Mouse (Mus musculus): ENCODE measurements around the gene Khdc1c. TPM values are rescaled to one million over a fixed set of nuclear protein-coding genes. Genes with fewer than 3 reads are reported as not detected.
A peak's percentile ranks its signal among the peaks of the same experiment; 100 is the strongest.

Khdc1c gene
- polyA plus RNA-seq, 1 experiment from 2014 or later, result not detected

DNA sequence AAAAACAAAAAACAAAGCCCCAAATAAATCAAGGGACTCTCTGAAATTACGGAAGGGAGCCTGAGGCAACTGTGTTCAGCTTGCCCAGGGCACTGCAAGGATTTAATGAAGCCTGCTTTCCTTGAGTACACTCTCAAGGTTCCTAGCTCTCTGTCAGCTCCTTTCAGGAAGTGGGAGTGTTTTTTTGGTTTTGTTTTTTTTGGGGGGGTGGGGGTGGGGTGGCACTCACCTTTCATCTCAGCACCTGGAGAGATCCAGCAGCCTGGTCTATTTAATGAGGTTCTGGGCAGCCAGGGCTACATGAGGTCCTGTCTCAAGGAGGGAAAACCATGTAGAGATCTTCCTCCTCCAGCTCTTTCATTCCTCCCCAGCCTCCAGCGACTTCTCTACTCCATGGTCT is 18.8 kb upstream of the Khdc1c start, which contains the start of gene Khdc1a:
Khdc1a (plus strand) TSS at position 301 of the 400 bp plus-strand sequence.
- H3K27ac ChIP-seq, result no peak within 1 kb of the TSS
- no peak within 1 kb of the TSS for H3K4me2 ChIP-seq
- 49% methylated on average over 2 of the region's 2 CpGs for WGBS (ENCODE audit: insufficient replicate concordance)
- no peak for ATAC-seq (ENCODE audit: low read depth)
- no peaks in the 10 kb centered on the region for H3K4me1 ChIP-seq (replicated peaks)
- no peak within 1 kb of the TSS for H3K9ac ChIP-seq
- H3K36me3 ChIP-seq, result no peaks in the 10 kb centered on the region
- no peaks in the 10 kb centered on the region for H3K27me3 ChIP-seq
- no peak for DNase-seq
- no peak within 1 kb of the TSS for H3K4me3 ChIP-seq (replicated peaks)
- no peaks in the 10 kb centered on the region for H3K9me3 ChIP-seq (replicated peaks)

DNA sequence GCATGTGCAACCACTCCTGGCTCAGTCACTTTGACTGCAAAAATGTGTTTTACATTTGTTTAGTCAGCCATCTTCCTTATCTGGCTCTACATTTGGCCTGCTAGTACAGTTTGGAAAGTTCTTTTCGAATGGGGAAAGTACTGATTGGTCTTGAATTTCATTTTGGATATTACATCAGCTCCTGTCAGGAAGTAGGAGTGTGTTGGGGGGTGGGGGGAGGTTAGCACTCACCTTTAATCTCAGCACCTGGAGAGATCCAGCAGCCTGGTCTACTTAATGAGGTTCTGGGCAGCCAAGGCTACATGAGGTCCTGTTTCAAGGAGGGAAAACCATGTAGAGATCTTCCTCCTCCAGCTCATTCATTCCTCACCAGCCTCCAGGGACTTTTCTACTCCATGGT is 15.1 kb downstream of the Khdc1c start, which contains the start of gene Khdc1b:
Khdc1b (plus strand) TSS at position 301 of the 400 bp plus-strand sequence.
- Histone ChIP-seq H3K27ac (no peak within 1 kb of the TSS), H3K27me3 (no peaks in the 10 kb centered on the region), H3K4me3 (replicated peaks) (no peak within 1 kb of the TSS), H3K9me3 (replicated peaks) (no peaks in the 10 kb centered on the region), H3K36me3 (no peaks in the 10 kb centered on the region), H3K4me1 (replicated peaks) (no peaks in the 10 kb centered on the region), H3K9ac (no peak within 1 kb of the TSS), H3K4me2 (no peak within 1 kb of the TSS)
- DNase-seq (no peak), ATAC-seq (ENCODE audit: low read depth) (no peak)
- 68% methylated on average over 1 of the region's 1 CpGs for WGBS (ENCODE audit: insufficient replicate concordance)

DNA sequence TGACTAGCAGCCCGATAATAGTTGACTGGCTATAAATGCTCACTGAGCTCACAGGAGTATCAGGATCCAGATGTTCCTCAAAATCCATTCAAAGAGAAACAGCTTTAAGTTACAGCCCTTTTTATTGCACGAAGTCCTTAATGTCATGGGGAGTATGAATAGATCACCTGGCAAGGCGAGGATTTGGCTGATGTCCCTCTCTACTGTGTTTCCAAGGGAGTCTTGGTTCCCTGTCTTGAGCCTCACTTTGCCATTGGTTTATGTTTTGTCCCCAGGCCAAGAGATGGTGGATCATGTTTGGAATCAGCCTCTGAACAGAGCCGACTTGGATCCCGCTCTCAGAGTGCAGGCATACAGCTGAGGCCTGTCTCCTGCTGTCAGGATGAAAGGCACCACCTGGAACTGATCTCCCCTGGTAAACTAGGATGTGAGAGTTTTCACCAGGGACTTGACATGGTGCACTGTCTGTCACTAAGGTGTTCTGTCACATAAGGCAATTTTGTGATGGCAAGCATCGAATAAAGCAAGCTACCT is 23.1 kb downstream of the Khdc1c start:
- Histone ChIP-seq H3K27me3 (no peaks in the 10 kb centered on the region), H3K27ac (no peak overlapping the region), H3K36me3 (no peaks in the 10 kb centered on the region), H3K9me3 (replicated peaks) (no peaks in the 10 kb centered on the region), H3K4me2 (no peak overlapping the region), H3K4me1 (replicated peaks) (no peaks in the 10 kb centered on the region), H3K4me3 (replicated peaks) (no peak overlapping the region), H3K9ac (no peak overlapping the region)
- 66% methylated on average over 6 of the region's 6 CpGs for WGBS (ENCODE audit: insufficient replicate concordance)
- DNase-seq (no peak), ATAC-seq (ENCODE audit: low read depth) (no peak)

DNA sequence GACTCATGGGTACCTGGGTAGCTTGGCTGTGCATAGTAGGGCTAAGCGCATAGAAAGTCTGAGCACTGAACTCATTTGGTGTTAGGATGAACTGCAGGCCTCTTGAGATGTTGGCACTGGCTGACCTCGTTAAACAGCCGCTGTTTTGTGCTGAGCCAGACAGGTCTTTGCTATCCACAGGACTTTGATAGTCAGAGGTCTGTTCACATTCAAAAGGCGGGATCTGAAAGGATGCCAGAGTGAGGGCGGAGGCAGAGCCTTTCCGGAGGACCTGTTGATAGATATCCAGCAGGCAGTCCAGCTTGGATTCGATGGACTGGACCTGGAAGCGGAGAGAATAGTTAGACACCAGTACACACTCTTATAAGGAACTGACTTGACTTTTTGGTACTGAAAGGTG is 34.7 kb downstream of the Khdc1c start:
- H3K9ac ChIP-seq, result no peak overlapping the region
- DNase-seq, result no peak
- H3K36me3 ChIP-seq, result no peaks in the 10 kb centered on the region
- H3K4me1 ChIP-seq (replicated peaks), result no peaks in the 10 kb centered on the region
- H3K27me3 ChIP-seq, result no peaks in the 10 kb centered on the region
- no peak for ATAC-seq (ENCODE audit: low read depth)
- H3K27ac ChIP-seq, result no peak overlapping the region
- H3K4me2 ChIP-seq, result no peak overlapping the region
- no peaks in the 10 kb centered on the region for H3K9me3 ChIP-seq (replicated peaks)
- WGBS (ENCODE audit: insufficient replicate concordance), result 71% methylated on average over 8 of the region's 8 CpGs
- H3K4me3 ChIP-seq (replicated peaks), result no peak overlapping the region

DNA sequence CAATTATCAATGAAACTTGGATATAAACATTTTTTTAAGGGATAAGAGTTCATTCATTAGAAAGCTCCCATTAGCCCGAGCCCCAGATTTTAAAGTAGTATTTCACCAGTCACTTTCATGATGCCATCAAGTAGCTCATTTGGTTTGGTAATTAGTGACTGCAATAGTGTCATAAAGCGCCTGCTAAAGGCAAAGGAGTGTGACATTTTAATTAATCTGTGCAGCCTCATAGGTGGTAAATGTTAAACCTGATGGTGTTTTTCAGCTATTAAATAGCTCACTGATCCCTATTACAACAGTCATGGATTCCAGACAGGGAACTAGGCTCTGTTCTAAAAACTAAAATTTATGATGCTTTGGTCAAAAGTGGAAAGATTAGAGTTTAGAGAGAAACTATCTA is 39.1 kb downstream of the Khdc1c start:
- Histone ChIP-seq H3K27me3 (no peaks in the 10 kb centered on the region), H3K4me1 (replicated peaks) (no peaks in the 10 kb centered on the region), H3K4me2 (no peak overlapping the region), H3K36me3 (no peaks in the 10 kb centered on the region), H3K27ac (no peak overlapping the region), H3K9ac (no peak overlapping the region), H3K9me3 (replicated peaks) (no peaks in the 10 kb centered on the region), H3K4me3 (replicated peaks) (no peak overlapping the region)
- no peak for DNase-seq
- no peak for ATAC-seq (ENCODE audit: low read depth)
- WGBS (ENCODE audit: insufficient replicate concordance), result 53% methylated on average over 2 of the region's 2 CpGs

DNA sequence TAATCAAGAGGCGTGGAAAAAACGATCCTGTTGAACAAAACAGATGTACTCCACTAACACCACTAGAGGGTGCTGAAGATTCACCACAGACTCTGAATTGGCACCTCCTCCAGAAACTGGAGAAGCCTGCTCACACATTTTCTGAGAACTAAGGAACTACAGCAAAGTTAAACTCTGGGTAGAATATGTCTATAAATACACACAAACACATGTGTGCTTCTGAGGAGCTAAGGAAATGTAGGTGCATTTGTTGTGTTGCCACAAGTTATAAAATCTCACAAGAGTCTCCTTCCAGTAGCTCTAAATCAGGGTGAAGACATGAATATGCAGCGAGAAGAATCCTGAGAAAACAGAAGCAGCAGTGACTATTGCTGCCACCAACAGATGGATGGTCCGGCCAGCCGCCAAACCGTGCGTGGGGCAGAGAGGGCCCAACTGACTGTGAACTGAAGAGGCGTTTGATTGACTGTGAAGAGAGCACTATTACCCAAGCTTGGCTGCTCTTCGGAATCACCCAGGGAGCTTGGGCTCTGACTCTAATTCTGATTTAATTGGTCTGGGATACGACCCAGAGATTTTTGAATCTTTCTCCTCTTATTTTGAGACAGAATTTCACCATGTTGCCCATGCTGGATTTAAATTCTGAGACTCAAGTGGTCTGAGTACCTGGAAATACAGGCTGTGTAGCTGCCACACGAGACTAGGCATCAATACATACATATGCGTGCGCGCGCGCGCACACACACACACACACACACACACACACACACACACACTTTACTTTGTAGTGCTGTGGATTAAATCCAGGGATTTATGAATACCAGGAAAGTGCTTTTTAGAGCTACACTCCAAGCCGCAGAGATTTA is 43.4 kb downstream of the Khdc1c start:
- no peak for ATAC-seq (ENCODE audit: low read depth)
- Histone ChIP-seq H3K27ac (no peak overlapping the region), H3K4me1 (replicated peaks) (no peaks in the 10 kb centered on the region), H3K4me2 (no peak overlapping the region), H3K9me3 (replicated peaks) (no peaks in the 10 kb centered on the region), H3K27me3 (no peaks in the 10 kb centered on the region), H3K9ac (no peak overlapping the region), H3K36me3 (no peaks in the 10 kb centered on the region), H3K4me3 (replicated peaks) (no peak overlapping the region)
- WGBS (ENCODE audit: insufficient replicate concordance), result 59% methylated on average over 18 of the region's 18 CpGs
- peak; percentile 3 for DNase-seq

DNA sequence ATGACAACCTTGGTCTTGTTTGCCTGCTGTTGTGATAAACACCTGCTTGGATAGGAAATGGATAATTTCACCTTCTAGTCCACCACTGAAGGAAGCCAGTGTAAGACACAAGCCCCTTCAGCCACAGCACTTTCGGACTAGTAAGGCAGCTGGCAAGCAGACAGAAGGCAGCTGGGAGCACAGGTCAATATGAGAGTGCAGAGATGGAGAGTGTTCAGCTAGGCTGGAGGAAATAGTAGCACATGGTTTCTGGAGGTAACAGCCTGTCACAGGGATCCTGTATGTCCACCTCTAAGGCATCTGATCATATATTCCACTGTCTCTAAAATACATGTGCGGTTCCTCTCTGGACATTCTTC is 44.0 kb downstream of the Khdc1c start:
- H3K9me3 ChIP-seq (replicated peaks), result no peaks in the 10 kb centered on the region
- DNase-seq (no peak), ATAC-seq (ENCODE audit: low read depth) (no peak)
- H3K9ac ChIP-seq, result no peak overlapping the region
- H3K4me2 ChIP-seq, result no peak overlapping the region
- WGBS (ENCODE audit: insufficient replicate concordance), result 64% methylated on average over 2 of the region's 2 CpGs
- H3K27me3 ChIP-seq, result no peaks in the 10 kb centered on the region
- no peak overlapping the region for H3K27ac ChIP-seq
- H3K36me3 ChIP-seq, result no peaks in the 10 kb centered on the region
- H3K4me3 ChIP-seq (replicated peaks), result no peak overlapping the region
- H3K4me1 ChIP-seq (replicated peaks), result no peaks in the 10 kb centered on the region

DNA sequence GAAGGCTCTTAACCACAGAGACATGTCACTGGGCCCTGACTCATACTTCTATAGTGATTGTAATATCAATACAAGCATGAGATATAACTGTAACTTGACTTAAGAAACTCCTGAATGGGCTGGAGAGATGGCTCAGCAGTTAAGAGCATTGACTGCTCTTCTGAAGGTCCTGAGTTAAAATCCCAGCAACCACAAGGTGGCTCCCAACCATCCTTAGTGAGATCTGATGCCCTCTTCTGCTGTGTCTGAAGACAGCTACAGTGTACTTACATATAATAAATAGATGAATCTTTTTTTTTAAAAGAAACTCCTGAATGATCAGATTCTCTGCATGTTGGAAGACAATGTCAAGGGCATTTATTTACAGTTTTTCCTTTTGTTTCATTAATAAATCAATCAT is 51.2 kb downstream of the Khdc1c start:
- Histone ChIP-seq H3K4me2 (no peak overlapping the region), H3K4me1 (replicated peaks) (no peaks in the 10 kb centered on the region)
- no peak for ATAC-seq (ENCODE audit: low read depth)

More for the DNA sequence above, 51.2 kb downstream of the Khdc1c start:
- Histone ChIP-seq H3K9ac (no peak overlapping the region), H3K27me3 (no peaks in the 10 kb centered on the region), H3K4me3 (replicated peaks) (no peak overlapping the region), H3K27ac (no peak overlapping the region), H3K36me3 (no peaks in the 10 kb centered on the region), H3K9me3 (replicated peaks) (no peaks in the 10 kb centered on the region)
- no peak for DNase-seq

Other genes starting within 250 kb of the Khdc1c start
- 3.7 and 4.9 TPM in 2 replicates for gene Tmem14a, start 149.8 kb upstream of the Khdc1c start, polyA plus RNA-seq (2015; fragmentation: Nextera tagmentation; extraction: Ambion mirVana)
- gene Gsta3, start 127.7 kb upstream of the Khdc1c start, polyA plus RNA-seq (2015; fragmentation: Nextera tagmentation; extraction: Ambion mirVana), result 24.0 and 27.3 TPM in 2 replicates
- gene Khdc1a, start 18.7 kb upstream of the Khdc1c start, polyA plus RNA-seq (2015; fragmentation: Nextera tagmentation; extraction: Ambion mirVana), result not detected in 2 replicates
- not detected in 2 replicates for gene Khdc1b, start 15.2 kb downstream of the Khdc1c start, polyA plus RNA-seq (2015; fragmentation: Nextera tagmentation; extraction: Ambion mirVana)

Data from liver, embryonic 13.5 days (tissue).